Mouse (Mus musculus): ENCODE measurements around the gene Crebzf.
A peak's percentile ranks its signal among the peaks of the same experiment; 100 is the strongest.

The Crebzf gene

DNA sequence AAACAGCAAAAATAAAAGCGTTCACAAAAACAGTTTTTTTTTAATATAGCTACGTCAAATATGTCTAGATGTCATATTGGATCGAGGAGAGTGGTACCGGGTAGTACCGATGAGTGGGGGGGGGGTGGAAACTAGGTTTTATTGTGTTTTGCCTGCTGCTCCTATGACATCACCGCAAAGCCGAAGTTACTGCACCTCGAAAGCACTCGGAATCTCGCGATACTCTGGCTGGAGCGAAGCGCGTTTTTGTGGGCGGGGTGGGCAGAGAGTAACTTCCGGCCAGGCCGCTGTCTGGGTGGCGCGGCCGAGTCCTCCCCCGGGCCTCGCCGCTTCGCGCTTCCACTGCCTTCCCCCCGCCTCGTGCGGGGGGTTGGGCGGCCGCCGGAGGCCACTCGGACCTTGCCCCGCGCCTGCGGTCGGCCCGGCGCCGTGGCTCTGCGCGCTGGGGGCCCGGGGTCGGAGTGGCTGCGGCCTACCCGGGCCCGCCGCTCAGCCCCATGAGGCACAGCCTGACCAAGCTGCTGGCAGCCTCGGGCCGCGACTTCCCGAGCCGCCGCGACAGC is at the start of gene Crebzf:
Gene Crebzf, plus strand, starts transcription at position 212 of the 563 bp plus-strand sequence.
- peak; percentile 97 for DNase-seq (ENCODE audit: low read depth, low spot score)

DNA sequence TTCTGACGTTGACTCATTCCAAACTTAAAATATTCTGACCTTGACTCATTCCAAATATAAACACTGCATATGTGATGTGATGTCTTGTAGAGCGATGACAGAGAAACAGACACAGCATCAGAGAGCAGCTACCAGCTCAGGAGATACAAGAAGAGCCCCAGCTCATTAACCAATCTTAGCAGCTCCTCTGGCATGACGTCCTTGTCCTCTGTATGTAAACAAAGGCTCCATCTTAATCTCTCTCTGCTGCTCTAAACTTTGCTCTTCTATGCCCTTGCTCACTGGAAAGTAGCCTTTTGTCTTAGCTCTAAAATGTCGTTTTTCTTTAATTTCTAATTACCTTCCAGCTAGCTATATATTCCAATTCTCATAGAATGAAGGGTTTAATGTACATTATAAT is 47.5 kb upstream of the Crebzf start:
- no peak for DNase-seq (ENCODE audit: low read depth, low spot score)

- DNase-seq (ENCODE audit: low read depth, low spot score) = no peak
These were observed 46.6 kb upstream of the Crebzf start for GRCm38 (mm10) chr7:90395928-90396327.

- peak; percentile 66 for DNase-seq (ENCODE audit: low read depth, low spot score)
These were observed 32.6 kb upstream of the Crebzf start for GRCm38 (mm10) chr7:90409934-90410333.

GRCm38 (mm10) chr7:90426020-90427001 is 16.2 kb upstream of the Crebzf start, which contains the start of gene Ccdc89:
Ccdc89 (plus strand) TSS chr7:90426577.
- no peak for DNase-seq (ENCODE audit: low read depth, low spot score)

DNA sequence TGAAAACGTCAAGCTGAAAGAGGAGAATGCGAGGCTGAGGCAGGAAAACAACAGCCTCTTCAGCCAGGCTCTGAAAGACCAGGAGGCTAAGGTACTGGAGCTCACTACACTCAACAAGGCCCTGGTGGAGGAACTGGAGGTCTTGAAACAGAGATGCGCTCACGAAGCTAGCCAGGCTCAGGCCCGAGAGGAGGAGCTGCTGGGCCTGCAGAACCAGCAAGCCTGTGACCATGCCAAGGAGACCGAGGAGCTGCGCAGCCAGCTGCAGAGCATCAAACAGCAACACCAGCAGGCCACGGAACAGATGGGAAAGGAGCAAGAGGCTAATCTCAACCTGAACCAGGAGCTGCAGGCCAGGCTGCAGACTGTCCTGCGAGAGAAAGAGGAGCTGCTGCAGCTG is 15.5 kb upstream of the Crebzf start:
- DNase-seq (ENCODE audit: low read depth, low spot score) = no peak

- no peak for DNase-seq (ENCODE audit: low read depth, low spot score)
These were observed 10.3 kb upstream of the Crebzf start for GRCm38 (mm10) chr7:90432221-90432620.

DNA sequence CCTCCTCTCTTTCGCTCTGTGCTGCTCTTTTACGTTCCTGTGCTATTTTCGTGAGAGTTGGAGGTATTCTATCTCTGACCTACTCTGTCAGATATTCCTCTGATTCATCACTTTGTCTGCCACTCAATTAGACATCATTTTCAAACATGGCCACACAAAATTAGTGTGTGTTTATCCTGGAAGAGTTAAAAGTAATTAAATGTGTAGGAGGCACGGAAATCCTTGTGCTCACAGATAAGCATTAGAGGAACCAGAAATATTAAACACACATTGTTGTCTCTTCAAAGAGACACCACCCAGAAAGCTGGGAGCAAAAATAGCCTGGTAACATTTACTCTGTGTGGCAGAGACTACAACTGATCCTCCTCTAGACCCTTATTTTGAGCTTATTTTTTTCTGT is 2.5 kb upstream of the Crebzf start:
- DNase-seq (ENCODE audit: low read depth, low spot score) = no peak

DNA sequence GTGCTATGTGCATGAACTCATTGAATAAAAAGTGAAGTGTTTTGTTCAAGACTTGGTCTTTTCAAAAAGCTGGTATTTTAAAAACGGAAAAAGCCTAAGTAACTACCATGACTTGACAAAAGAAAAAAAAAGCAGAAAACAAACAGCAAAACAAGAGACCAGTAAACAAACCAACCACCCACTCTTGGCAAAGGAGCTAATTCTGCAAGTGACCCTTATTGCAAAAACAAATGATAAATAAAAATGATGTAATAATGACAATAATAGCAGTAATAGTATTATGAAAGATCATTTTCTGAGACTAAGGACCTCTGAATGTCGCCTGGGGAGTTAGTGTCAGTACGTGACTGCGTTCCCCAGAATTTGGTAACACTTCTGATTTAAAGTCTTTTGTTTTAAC is 459 bp upstream of the Crebzf start:
- DNase-seq (ENCODE audit: low read depth, low spot score) = no peak

GRCm38 (mm10) chr7:90443101-90444091 is 867 bp downstream of the Crebzf start:
- DNase-seq (ENCODE audit: low read depth, low spot score) = peak; percentile 80

GRCm38 (mm10) chr7:90444206-90444605 is 1.7 kb downstream of the Crebzf start:
- peak; percentile 46 for DNase-seq (ENCODE audit: low read depth, low spot score)

- DNase-seq (ENCODE audit: low read depth, low spot score) = peak; percentile 60
These were observed 13.8 kb downstream of the Crebzf start for GRCm38 (mm10) chr7:90456149-90456844.

GRCm38 (mm10) chr7:90456845-90457468 is 14.4 kb downstream of the Crebzf start, which contains the start of gene Tmem126a:
Tmem126a (minus strand) TSS chr7:90457229.
- DNase-seq (ENCODE audit: low read depth, low spot score) = peak; percentile 91

GRCm38 (mm10) chr7:90457517-90457916 is 15.0 kb downstream of the Crebzf start:
- no peak for DNase-seq (ENCODE audit: low read depth, low spot score)

- DNase-seq (ENCODE audit: low read depth, low spot score) = no peak
These were observed 17.8 kb downstream of the Crebzf start for GRCm38 (mm10) chr7:90460330-90460729.

DNA sequence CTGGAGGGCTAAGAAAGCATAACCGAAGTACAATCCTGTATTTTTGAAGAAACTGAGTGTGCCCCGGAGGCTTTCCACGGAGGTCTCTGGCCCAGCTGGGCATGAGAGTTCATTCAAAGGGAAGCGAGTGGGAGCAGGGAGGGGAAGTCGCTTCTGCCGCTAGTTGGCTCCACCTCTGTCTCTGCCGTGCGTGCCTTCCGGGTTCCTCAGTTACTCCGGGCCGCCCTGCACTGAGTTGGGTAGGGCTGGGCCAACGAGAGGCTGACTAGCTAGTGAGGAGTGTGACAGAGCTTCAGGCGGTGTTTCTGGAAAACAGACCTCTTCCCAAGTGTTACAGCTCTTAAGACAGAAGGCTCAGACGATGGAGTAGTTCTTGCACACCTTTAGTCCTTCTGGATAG is 18.4 kb downstream of the Crebzf start:
- no peak for DNase-seq (ENCODE audit: low read depth, low spot score)

DNA sequence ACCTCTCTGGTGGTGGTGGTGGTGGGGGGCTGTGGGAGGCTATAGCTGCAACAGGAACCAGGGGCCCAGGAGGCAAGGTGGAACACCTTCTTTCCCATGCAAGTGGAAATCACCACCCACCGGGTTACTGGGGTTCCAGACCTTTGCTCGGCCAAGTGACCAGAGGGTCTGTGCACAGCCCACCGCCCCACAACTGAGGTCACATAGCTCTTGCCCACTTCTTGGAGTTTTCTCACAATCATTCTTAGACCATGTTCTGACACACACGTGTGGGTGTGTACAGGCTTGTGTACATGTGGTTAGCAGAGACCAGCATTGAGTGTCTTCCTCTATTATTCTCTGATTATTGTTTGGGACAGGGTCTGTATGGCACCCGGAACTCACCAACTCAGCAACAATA is 18.9 kb downstream of the Crebzf start:
- DNase-seq (ENCODE audit: low read depth, low spot score) = no peak

GRCm38 (mm10) chr7:90473511-90473910 is 31.0 kb downstream of the Crebzf start:
- no peak for DNase-seq (ENCODE audit: low read depth, low spot score)

- DNase-seq (ENCODE audit: low read depth, low spot score) = peak; percentile 99
These were observed 33.3 kb downstream of the Crebzf start, which contains the start of gene Tmem126b for GRCm38 (mm10) chr7:90475793-90476312. Tmem126b (minus strand) TSS chr7:90476001.
